Mouse (Mus musculus) B cell, adult 2 months (primary cell): ENCODE data around the gene Ush2a.

Source experiments
- DNase-seq, 2 experiments: peaks; one replicate each; pipeline ENCODE4 v3.0.0; 2022

Ush2a gene

DNA sequence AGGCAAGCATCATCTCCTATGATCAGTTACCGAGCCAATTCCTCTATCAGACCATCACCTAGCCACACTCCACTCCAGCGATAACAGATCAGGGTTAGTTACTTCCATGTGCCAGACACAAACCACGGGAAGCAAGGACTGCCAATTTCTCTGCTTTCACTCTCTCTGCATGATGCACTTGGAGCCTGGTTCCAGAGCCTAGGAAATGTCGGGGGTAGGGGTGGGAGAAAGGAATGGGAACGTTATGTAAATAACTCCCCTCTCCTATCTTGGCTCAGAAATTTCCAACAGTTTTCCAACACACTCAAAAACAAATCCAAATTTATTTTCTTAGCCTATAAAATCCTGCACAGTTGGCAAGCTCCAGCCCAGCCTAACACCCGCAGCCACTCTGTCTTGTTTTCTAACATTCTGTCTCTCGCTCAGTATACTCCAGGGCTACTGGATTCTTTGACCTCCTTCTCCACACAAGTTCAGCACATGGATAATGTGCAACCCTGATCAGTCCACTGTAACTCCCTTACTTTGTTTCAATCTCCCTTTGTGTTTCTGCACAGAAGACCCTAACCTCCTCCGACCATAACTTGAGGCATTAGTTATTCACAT, 515.8 kb downstream of the Ush2a start:
- no peak for DNase-seq

DNA sequence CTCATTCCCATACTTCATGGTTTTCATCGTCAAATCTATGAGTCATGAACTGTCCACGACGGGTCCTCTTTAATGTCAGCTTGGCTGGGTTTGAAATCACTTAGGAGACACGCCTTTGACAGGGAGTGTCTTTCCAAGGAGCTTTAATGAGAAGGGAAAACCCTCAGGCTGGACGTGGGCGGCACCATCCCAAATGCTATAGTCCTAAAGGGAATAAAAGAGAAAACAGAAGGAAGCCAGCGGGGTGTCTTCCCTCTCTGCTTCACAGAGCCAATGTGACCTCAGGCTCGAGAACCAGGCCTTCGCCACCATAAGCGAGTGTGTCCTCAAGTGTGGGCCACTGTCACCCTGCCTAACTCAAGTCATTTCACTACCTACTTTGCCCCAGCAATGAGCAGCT, 523.2 kb downstream of the Ush2a start:
- no peak for DNase-seq

DNA sequence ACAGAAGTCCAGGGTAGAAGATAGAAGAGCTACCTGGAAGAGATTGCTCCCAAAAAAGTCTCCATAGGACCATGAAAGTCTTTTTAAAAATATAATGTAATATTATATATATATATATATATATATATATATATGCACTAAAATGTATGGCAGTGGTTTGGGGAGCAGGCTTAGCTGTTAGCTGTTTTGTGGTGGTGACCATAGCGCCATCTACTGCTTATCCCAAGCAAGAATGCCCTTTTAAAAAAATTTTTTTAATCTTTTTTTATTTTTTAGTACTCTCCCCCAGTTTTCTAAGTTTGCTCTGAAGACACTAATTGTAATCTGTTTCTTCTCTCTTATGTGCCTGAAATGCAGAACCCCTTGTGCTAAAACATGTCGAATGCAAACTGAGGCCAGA, 543.2 kb downstream of the Ush2a start:
- no peak for DNase-seq

DNA sequence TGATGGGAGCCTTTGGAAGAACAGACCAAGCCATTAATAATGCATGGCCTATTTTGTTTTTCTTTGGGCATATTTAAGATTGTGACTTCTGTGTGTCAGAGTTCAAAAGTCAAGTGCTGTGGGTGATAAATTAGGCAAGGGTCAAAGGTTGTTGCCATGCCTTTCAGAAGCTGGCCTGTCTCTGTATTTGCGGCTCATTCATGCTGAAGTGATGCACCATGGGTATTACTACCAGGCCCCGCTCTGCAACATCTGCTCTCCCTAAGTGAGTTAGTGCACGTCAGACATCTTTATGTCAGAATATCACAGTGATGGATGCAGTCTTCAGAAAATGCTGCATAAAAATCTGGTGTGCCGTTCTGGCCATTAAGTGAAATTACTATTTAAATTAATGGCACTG, 544.0 kb downstream of the Ush2a start:
- no peak for DNase-seq

DNA sequence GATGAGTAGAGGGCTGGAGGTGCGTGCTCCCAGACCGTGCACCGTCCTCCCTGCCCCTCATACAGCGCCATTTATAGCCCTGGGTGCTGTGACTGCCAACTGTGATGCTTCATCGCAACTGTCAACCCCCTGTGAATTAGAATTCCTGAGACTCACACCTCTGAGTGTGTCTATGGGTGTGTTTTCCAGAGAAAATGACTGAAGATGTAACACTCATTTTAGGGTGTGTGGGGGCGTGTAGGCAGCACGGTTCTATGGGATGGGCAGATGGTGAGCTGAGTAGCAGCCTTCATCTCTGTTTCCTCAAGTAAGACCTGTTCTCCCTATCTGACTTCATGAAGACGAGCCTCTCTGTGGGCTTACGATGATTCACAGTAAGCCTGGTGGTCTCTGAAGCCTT, 548.8 kb downstream of the Ush2a start:
- DNase-seq: no peak

DNA sequence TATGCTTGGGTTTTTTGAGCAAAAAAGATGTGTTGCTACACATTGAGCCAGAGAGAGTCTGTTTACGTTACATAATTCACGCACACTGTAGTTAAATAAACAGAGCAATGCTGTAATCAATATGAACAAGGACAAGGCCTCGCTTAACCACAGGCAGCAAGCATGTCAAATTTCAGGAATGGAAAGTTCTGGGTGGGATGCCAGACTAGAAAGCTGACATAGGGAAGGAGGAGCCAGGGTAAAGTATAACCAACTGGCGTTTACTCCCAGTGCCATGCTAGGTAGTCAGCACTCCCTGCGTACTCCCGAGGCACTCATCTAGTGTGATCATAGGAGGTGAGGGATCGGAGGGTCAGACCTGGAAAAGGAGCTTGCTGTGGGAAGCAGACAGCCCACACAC, 553.2 kb downstream of the Ush2a start:
- DNase-seq: no peak

DNA sequence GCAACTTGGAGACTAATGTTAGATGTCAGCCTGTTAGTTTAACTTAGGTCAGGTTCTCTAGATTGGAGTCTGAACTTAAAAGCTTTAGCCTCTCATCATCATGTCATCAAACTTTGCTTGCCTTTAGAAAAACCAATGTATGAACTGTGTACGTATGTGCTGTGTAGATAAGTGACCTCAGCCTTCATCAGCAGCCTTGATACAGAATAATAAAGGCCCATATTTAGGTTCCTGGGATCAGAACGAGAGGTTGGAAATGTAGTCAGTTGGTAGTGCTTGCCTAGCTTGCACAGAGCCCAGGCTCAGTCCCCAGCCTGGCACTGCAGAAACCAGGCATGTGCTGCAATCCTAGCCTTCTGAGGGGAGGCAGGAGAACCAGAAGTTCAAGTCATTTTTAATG, 562.4 kb downstream of the Ush2a start:
- no peak for DNase-seq

DNA sequence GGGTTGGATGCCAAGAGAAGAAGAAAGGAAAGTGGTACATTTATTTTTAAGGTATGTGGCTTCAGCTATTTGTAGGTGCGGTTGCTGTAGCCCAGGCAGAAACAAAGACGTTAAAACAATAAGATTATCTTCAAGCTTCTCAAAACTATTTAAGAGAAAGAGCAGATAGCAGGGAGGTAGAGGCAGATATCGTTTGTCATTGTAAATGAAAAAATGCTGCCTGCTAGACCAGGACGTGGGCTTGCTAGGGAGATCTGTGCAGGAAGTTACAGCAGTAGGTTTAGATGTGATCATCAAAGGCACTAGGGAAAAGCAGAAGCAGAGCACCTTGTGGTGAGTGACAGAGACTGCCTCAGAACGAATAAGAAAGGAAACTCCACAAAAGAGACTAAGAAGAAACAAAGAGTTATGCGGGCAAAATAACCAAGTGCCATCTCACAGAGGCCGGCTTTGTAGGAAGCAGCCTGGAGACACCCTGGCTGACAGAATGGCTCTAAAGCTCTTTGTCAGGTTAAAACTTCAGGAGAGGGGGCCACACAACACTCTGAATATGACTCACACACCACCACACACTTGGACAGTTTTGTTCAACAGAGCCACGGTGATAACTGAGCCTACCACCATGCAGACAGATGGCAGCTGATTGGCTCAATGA, 563.2 kb downstream of the Ush2a start:
- DNase-seq: no peak

DNA sequence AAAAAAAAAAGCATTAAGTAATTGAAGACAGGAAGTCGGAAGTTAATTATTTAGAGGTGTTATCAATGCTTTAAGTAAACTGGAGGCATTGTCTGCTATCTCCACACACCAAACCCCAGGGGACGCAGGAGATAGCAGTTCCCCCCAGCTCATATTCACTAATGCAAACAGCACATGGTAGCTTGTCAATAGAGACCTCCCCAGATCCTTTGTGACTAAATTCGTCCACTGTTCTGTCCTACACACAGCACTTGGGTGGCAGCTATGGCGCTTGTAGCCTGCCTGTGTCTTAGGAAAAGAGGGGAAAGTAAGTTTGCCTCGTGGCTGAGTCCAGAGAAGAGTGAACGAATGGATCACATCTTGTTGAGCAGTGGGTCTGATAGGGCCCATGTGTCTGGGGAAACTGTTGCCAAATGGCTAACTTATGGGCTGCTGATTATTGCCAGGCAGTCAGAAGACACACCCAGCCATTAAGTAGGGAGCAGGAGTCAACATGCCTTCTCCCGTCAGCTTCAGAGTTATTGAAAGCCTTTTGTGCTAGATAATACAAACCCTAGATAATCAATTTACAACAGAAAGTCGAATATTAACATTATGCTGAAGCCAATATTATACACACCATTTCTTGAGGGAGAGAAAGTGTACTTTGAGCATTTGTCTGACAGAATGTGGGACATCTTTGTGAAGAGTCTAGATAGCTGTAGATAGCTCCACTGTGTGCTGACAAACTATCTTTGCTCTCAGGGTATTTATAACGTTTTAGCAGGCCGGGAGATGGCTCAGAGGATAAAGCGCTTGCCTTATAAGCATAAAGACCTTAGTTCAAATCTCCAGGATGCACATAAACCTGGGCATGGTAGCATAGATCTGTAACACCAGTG, 568.9 kb downstream of the Ush2a start:
- no peak for DNase-seq

DNA sequence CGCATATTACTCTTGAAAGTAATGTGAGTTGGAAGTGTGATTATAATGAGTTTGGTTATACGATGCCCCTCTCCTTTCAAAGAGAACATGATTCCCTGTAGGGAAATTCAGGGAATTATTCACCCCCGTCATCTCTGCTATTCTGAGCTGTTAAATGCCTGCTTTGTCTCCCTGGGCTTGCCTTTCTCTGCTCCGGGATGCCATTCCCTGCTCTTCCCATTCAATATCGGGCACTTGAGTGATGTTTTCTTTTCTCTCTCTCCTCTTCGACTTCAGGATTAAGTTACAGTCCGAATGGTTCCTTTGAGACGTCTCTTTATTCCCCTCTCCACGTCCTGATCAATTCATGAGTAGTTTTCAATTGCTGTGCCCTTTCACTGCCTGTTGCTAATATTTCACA, 572.1 kb downstream of the Ush2a start:
- no peak for DNase-seq

DNA sequence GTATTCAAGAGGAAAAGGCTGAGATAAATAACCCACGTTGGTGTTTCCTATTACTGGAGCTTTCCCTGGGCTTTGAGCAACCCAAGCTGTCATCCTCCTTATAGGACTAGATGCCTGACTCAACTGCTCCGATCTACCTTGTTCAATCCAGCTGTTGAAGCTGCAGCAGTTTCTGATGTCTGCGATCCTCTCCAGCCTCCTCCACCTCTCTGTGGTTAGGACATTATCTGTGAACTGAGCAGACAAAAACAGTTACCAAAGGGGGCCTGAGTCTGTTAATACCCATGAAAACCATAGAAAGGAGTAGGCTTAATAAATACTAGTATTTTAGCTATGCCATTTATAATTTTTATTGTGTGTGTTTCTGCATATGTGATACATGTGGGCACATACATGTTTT, 572.9 kb downstream of the Ush2a start:
- DNase-seq: no peak

DNA sequence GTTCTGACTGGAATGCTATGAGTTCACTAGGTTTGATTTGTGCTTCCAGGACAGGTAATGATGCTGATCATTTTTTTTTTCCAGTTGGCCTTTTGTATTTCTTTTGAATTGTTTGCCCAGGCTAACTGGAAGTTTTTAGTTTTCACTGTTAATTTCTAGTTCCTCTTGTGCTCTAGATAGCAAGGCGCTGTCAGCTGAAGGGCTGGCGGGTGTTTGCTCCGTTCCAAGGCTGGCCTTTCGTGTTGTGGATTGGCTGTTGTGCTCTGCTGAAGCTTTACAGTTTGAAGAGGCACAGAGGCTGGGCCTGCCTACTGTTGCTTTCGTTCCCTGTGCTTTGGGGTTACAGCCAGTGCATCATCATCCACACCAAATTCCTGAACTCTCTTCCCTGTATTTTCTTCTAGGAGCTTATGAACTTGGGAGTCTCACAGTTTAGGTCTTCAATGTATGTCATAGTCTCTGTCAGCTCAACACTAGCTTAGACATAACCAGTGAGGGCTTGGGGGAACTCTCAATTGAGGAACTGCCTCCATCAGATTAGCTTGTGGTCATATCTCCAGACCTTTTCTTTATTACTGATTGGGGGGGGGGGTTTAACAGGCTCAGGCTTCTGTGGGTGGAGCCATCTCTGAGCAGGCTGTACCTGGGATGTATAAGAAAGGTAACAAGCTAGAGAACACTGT, 575.9 kb downstream of the Ush2a start:
- DNase-seq: no peak

DNA sequence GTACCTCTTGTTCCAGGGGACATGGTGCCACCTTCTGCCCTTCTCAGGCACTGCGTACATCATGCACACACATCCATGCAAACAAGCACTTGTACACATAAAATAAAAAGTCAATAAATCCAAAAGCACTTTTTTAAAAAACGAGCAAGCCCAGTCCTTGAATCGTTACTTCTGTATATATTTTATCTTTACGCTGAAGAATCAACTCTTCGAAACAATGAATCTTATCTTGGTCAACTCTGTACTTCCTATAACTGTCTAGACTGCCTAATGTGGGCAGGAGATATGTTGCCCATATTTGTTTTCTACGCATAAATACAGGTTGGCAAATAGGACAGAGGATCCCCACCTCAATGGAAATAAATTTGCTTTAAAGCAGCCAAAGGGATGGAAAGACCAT, 585.4 kb downstream of the Ush2a start:
- DNase-seq: no peak

DNA sequence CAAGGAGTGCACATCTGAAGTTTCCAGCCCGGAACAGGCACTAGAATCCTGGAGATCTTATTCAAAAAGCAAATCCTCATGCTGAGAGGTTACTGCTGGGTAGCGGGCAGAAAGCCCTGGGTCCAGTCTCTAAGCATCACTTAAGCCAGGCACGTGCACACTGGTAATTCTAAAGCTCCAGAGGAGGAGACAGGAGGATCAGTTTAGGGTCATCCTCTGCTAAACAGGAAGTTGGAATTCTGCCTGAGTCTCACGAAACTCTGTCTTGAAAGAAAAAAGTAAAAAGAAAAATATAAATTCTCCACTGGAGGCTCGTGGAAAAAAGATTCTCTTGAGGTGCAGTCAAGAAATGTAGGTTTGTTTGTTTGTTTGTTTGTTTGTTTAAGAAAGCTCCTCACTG, 591.0 kb downstream of the Ush2a start:
- DNase-seq: no peak

DNA sequence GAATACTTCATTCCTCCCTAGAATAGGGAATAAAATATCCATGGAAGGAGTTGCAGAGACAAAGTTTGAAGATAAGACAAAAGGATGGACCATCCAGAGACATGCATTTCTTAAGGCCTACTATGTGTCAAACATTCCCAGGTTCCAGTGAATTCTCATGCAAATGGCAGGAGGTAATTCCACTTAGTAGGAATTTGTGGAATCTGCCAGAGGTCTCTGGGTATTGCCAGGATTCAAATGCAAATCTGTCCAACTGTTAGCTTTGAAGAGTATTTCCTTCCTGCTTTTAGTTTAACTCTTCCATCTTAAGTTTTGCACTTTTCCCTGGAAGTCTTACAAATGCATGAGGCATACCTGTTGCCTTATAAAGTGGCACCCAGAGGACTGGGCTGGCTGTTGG, 592.4 kb downstream of the Ush2a start:
- DNase-seq: no peak

DNA sequence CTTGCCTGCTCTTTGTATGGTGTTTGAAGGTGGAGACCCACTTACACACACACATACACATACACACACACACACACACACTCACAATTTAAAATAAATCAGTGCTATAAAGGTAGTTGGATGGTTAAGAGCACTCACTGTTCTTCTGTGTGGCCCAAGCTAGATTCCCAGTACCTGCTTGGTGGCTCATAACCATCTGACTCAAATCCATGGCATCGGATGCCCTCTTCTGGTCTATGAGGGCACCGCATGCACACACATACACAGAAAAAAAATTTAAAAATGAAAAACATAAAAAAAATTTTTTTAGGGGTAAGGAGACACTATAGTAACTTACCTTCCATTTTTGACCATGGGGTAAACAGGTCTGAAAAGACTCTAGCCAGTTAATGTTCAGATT, 593.2 kb downstream of the Ush2a start:
- DNase-seq: no peak

DNA sequence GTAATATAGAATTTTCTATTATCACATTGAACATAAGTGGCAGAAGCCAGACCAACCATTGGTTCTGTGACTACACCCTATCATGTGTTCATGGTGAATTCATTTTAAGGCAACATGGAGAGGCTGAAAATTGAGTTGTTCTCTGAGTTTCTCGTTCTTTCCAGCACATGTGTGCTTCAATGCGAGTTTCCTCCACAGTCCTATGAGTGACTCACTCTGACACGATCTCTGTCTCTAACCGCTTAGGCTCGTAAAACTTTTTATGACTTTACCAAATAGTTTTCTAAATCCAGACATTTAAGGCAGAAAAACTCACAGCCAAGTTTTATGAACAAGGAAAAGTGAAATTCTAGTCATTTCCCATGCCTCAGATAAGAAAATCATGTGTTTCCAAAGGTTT, 597.9 kb downstream of the Ush2a start:
- no peak for DNase-seq

DNA sequence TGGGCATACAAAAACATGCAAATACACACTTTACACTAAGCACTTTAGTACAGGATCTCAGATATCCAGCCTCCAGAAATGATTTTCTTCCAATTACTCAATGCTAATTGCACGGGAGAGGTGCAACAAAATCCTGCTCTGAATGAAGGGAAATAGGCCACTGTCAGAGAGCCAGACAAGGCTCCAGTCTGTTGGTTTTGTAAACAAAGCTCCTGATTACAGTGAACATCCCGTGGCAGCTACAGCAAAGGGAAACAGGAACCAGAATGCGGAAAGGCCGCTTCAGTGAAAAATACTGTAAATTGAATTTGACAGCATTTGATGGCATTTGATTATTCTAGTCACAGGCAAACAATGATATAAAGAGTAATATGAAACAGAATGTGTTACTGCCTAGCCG, 604.1 kb downstream of the Ush2a start:
- no peak for DNase-seq

DNA sequence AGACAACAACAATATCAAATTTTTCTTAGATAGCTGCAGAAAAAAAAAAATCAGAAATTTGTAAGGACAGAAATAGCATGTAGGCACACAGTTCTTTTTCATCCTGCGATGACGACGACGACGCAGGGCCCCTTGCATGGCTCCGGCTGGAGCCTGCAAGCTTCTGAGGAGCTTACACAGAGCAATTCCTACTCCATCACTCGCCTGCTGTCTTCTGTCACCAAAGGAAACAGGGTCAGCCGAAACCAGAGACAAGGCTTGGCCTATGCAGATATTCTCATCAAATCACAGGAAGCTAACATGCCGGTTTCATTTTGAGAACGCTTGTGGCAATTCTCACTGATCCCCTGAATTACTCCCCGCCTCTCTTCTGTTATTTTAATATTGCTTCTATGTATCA, 604.7 kb downstream of the Ush2a start:
- no peak for DNase-seq

DNA sequence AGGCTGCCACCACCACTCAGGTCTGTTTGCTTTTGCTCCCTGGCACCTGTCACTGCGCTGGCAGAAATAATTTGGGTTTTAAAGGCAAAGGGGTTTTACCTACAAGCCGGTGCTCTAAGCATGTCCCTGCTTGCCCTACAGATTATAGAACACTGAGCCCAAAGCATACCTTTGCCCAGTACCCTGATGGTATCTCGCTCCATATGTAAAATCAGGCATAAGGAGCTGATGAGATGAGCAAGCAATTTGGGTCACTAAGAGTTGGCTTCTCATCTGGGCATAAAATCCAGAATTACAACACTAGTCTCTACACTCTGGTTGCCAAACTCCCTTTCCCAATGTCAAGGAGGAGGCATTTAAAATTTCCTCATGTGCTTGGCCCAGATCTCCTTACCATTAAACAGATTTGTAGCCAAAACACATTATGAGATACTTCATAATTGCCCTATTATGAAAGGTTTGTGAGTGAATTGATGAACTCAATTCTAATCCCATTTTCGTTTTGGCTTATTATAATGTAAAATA, 616.8 kb downstream of the Ush2a start:
- DNase-seq: no peak

DNA sequence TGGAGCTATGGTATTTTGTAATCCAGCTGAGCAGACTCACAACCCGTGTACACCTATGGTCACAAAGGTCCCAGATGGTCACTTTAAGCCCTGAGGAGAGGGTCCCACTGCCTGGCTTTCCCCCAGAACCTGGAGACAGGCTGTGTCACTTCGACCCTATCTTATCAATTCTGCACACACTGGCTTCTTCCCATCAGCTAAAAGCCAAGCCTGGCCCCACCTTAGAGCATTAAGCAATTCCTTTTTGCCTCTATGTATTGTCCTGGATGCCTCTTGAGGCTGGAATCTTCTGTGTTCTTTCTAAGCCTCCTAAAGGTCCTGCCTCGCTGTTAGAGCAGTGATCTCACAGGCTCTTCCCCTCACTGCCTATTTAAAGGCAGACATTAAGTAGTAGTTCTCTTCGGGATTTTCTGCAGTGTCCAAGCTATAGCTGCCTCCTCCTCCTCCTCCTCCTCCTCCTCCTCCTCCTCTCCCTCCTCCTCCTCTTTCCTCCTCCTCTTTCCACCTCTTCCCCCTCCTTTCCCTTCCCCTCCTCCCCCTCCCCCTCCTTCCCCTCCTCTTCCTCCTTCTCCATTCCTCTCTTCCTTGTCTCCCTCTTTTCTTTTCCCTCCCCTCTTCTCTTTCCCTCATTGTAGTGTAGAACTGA, 635.2 kb downstream of the Ush2a start:
- no peak for DNase-seq

DNA sequence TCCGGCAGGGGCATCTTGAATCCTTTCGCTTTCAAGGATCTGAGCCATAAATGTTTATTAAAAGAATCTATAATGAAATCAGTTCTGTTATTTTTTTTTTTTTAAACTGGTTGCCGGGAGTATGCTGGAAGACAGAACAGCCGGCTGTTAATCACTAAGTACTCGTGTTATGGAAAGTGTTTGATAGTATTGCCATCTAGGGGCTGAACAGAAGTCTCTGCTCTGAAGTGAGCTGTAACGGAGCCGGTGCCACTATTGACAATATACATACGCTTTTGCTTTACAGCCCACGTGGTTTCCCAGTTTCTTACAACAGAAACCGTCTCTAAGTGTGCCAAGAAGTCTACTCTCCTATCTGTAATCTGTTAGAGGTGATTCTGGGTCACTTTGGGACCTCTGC, 642.3 kb downstream of the Ush2a start:
- DNase-seq: no peak

DNA sequence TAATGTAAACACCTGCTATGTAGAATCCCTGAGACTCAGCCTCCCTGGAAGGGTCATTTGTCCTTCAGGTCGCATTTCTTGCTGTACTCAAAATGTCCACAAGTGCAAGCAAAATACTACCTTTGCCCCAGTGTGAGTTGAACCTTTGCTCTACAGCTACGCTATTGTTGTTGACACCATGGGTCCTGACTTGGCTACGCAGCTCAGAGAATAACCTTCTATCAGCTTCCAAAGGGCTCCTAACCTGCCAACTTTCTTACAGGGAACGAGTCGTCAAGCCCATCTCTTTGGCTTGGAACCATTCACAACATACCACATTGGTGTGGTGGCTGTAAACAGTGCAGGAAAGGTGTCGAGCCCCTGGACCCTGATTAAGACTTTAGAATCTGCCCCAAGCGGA, 644.4 kb downstream of the Ush2a start:
- no peak for DNase-seq
